Mouse (Mus musculus) stomach, embryonic 15.5 days (tissue): ENCODE data around the gene Tvp23a. TPM values are rescaled to one million over a fixed set of nuclear protein-coding genes. Genes with fewer than 3 reads are reported as not detected.

Experiments
- ATAC-seq: fragments of 200-750 bp; cut with Nextera tagmentation; 2 replicates; pipeline ENCODE4 v1.8.0; 2017; ENCODE audit warnings: low read depth, moderate number of reproducible peaks, moderate TSS enrichment; ENCODE audit not compliant: insufficient read depth, low FRiP score
- H3K27ac ChIP-seq: fragments of 300-500 bp; sonication (generic); 2 replicates; pipeline ENCODE4 v1.5.1; 2015; ENCODE audit warnings: mild to moderate bottlenecking, inconsistent platforms
- H3K27me3 ChIP-seq: fragments of 300-500 bp; sonication (generic); replicated peaks from 2 replicates; pipeline ENCODE4 v1.6.1; 2015; ENCODE audit warnings: inconsistent platforms
- H3K36me3 ChIP-seq: fragments of 300-500 bp; sonication (generic); 2 replicates; pipeline ENCODE4 v1.6.1; 2015; ENCODE audit warnings: inconsistent platforms
- H3K4me1 ChIP-seq: fragments of 300-500 bp; sonication (generic); 2 replicates; pipeline ENCODE4 v1.6.1; 2015; ENCODE audit warnings: inconsistent platforms
- H3K4me2 ChIP-seq: fragments of 300-500 bp; sonication (generic); 2 replicates; pipeline ENCODE4 v1.6.1; 2015; ENCODE audit warnings: mild to moderate bottlenecking, inconsistent platforms
- H3K4me3 ChIP-seq: fragments of 300-500 bp; sonication (generic); replicated peaks from 2 replicates; pipeline ENCODE4 v1.5.1; 2015; ENCODE audit warnings: inconsistent platforms
- H3K9ac ChIP-seq: fragments of 300-500 bp; sonication (generic); 2 replicates; pipeline ENCODE4 v1.6.1; 2015; ENCODE audit warnings: inconsistent platforms
- H3K9me3 ChIP-seq: fragments of 300-500 bp; sonication (generic); 2 replicates; pipeline ENCODE4 v1.6.1; 2016; ENCODE audit warnings: inconsistent platforms
- WGBS: fragments of 180-500 bp; shearing (Covaris S2); methylation state at CpG from one replicate; pipeline ENCODE4 v1.1.7; 2015; 5-methylcytosine and 5-hydroxymethylcytosine counted together
- polyA plus RNA-seq: library from polyadenylated mRNA; unstranded; fragments of >200 nt; fragmentation: Nextera tagmentation; extraction: Ambion mirVana; gene quantifications from 2 replicates; pipeline ENCODE4 v1.2.1, GENCODE M21; 2015

The Tvp23a gene
- polyA plus RNA-seq, 1 experiment from 2014 or later, result 7.8 TPM

GRCm38 (mm10) chr16:10475919-10476318, 28.8 kb upstream of the Tvp23a start:
- 66% methylated on average over 2 of the region's 2 CpGs for WGBS
- H3K36me3 ChIP-seq, result no peaks in the 10 kb centered on the region
- H3K27me3 ChIP-seq, result no peaks in the 10 kb centered on the region
- H3K27ac ChIP-seq, result no peak overlapping the region
- no peak overlapping the region for H3K9ac ChIP-seq
- no peaks in the 10 kb centered on the region for H3K4me1 ChIP-seq
- H3K9me3 ChIP-seq, result no peaks in the 10 kb centered on the region
- H3K4me2 ChIP-seq, result no peak overlapping the region
- ATAC-seq, result no peak
- no peak overlapping the region for H3K4me3 ChIP-seq

GRCm38 (mm10) chr16:10474956-10475355, 27.8 kb upstream of the Tvp23a start:
- H3K36me3 ChIP-seq, result no peaks in the 10 kb centered on the region
- no peak overlapping the region for H3K4me2 ChIP-seq
- no peak overlapping the region for H3K27ac ChIP-seq
- no peaks in the 10 kb centered on the region for H3K4me1 ChIP-seq
- 36% methylated on average over 3 of the region's 3 CpGs for WGBS
- no peaks in the 10 kb centered on the region for H3K9me3 ChIP-seq
- ATAC-seq, result no peak
- H3K27me3 ChIP-seq, result no peaks in the 10 kb centered on the region
- no peak overlapping the region for H3K9ac ChIP-seq
- H3K4me3 ChIP-seq, result no peak overlapping the region

GRCm38 (mm10) chr16:10471950-10472349, 24.8 kb upstream of the Tvp23a start:
- ATAC-seq, result no peak
- H3K4me3 ChIP-seq, result no peak overlapping the region
- 89% methylated on average over 3 of the region's 3 CpGs for WGBS
- no peaks in the 10 kb centered on the region for H3K36me3 ChIP-seq
- no peaks in the 10 kb centered on the region for H3K9me3 ChIP-seq
- no peak overlapping the region for H3K4me2 ChIP-seq
- no peak overlapping the region for H3K27ac ChIP-seq
- H3K27me3 ChIP-seq, result no peaks in the 10 kb centered on the region
- H3K9ac ChIP-seq, result no peak overlapping the region
- no peaks in the 10 kb centered on the region for H3K4me1 ChIP-seq

- 79% methylated on average over 1 of the region's 1 CpGs for WGBS
- Histone ChIP-seq H3K4me1 (no peaks in the 10 kb centered on the region), H3K4me2 (no peak overlapping the region), H3K27me3 (no peaks in the 10 kb centered on the region), H3K9me3 (no peaks in the 10 kb centered on the region), H3K4me3 (no peak overlapping the region), H3K27ac (no peak overlapping the region), H3K36me3 (no peaks in the 10 kb centered on the region), H3K9ac (no peak overlapping the region)
- no peak for ATAC-seq
Observed at GRCm38 (mm10) chr16:10468201-10468600, 21.0 kb upstream of the Tvp23a start.

GRCm38 (mm10) chr16:10467391-10468107, 20.4 kb upstream of the Tvp23a start:
- Histone ChIP-seq H3K27me3 (no peaks in the 10 kb centered on the region), H3K4me3 (no peak overlapping the region), H3K4me1 (no peaks in the 10 kb centered on the region), H3K27ac (no peak overlapping the region), H3K36me3 (no peaks in the 10 kb centered on the region), H3K9me3 (no peaks in the 10 kb centered on the region), H3K9ac (no peak overlapping the region), H3K4me2 (no peak overlapping the region)
- ATAC-seq, result no peak
- WGBS, result 43% methylated on average over 11 of the region's 11 CpGs

GRCm38 (mm10) chr16:10465011-10465681, 18.0 kb upstream of the Tvp23a start:
- Histone ChIP-seq H3K27ac (no peak overlapping the region), H3K27me3 (no peaks in the 10 kb centered on the region), H3K4me2 (no peak overlapping the region), H3K36me3 (no peaks in the 10 kb centered on the region), H3K4me1 (no peaks in the 10 kb centered on the region), H3K4me3 (no peak overlapping the region), H3K9ac (no peak overlapping the region), H3K9me3 (no peaks in the 10 kb centered on the region)
- 23% methylated on average over 4 of the region's 4 CpGs for WGBS
- ATAC-seq, result no peak

- Histone ChIP-seq H3K27me3 (no peaks in the 10 kb centered on the region), H3K36me3 (no peaks in the 10 kb centered on the region), H3K9ac (no peak overlapping the region), H3K4me2 (no peak overlapping the region), H3K4me3 (no peak overlapping the region), H3K27ac (no peak overlapping the region), H3K9me3 (no peaks in the 10 kb centered on the region), H3K4me1 (no peaks in the 10 kb centered on the region)
- no peak for ATAC-seq
- 77% methylated on average over 2 of the region's 2 CpGs for WGBS
Observed at GRCm38 (mm10) chr16:10461178-10461577, 14.0 kb upstream of the Tvp23a start.

GRCm38 (mm10) chr16:10460188-10460587, 13.0 kb upstream of the Tvp23a start:
- H3K4me1 ChIP-seq, result no peaks in the 10 kb centered on the region
- H3K27me3 ChIP-seq, result no peaks in the 10 kb centered on the region
- no peak overlapping the region for H3K27ac ChIP-seq
- no peak overlapping the region for H3K4me3 ChIP-seq
- H3K9me3 ChIP-seq, result no peaks in the 10 kb centered on the region
- WGBS, result 65% methylated on average over 2 of the region's 2 CpGs
- H3K9ac ChIP-seq, result no peak overlapping the region
- H3K4me2 ChIP-seq, result no peak overlapping the region
- H3K36me3 ChIP-seq, result no peaks in the 10 kb centered on the region
- no peak for ATAC-seq

- Histone ChIP-seq H3K36me3 (no peaks in the 10 kb centered on the region), H3K4me1 (no peaks in the 10 kb centered on the region), H3K9me3 (no peaks in the 10 kb centered on the region), H3K4me3 (no peak overlapping the region), H3K27ac (no peak overlapping the region), H3K4me2 (no peak overlapping the region), H3K9ac (no peak overlapping the region), H3K27me3 (no peaks in the 10 kb centered on the region)
- ATAC-seq, result no peak
- 30% methylated on average over 3 of the region's 3 CpGs for WGBS
Observed at GRCm38 (mm10) chr16:10454583-10454974, 7.4 kb upstream of the Tvp23a start.

- Histone ChIP-seq H3K4me2 (no peak overlapping the region), H3K4me3 (no peak overlapping the region), H3K4me1 (no peaks in the 10 kb centered on the region), H3K9me3 (no peaks in the 10 kb centered on the region), H3K27me3 (no peaks in the 10 kb centered on the region), H3K36me3 (no peaks in the 10 kb centered on the region), H3K27ac (no peak overlapping the region), H3K9ac (no peak overlapping the region)
- 72% methylated on average over 6 of the region's 6 CpGs for WGBS
- ATAC-seq, result no peak
Observed at GRCm38 (mm10) chr16:10453872-10454582, 6.9 kb upstream of the Tvp23a start.

- H3K36me3 ChIP-seq, result no peaks in the 10 kb centered on the region
- H3K27me3 ChIP-seq, result no peaks in the 10 kb centered on the region
- ATAC-seq, result peak; percentile 59; the same call in 1 of the 2 replicates
- H3K4me3 ChIP-seq, result no peak overlapping the region
- no peaks in the 10 kb centered on the region for H3K9me3 ChIP-seq
- WGBS, result 59% methylated on average over 8 of the region's 8 CpGs
- H3K4me2 ChIP-seq, result no peak overlapping the region
- no peaks in the 10 kb centered on the region; the same call in 1 of the 2 replicates for H3K4me1 ChIP-seq
- H3K9ac ChIP-seq, result no peak overlapping the region
- H3K27ac ChIP-seq, result no peak overlapping the region
Observed at GRCm38 (mm10) chr16:10452445-10452896, 5.3 kb upstream of the Tvp23a start.

- Histone ChIP-seq H3K36me3 (no peaks in the 10 kb centered on the region), H3K9me3 (no peaks in the 10 kb centered on the region), H3K4me2 (no peak overlapping the region), H3K4me1 (peaks cover 4% of the 10 kb centered on the region), H3K27me3 (no peaks in the 10 kb centered on the region), H3K9ac (no peak overlapping the region), H3K4me3 (no peak overlapping the region), H3K27ac (no peak overlapping the region)
- WGBS, result 78% methylated on average over 2 of the region's 2 CpGs
- no peak for ATAC-seq
Observed at GRCm38 (mm10) chr16:10451906-10452305, 4.7 kb upstream of the Tvp23a start.
